Mouse (Mus musculus) hindbrain, embryonic 15.5 days (tissue): ENCODE measurements at regions not wholly inside any gene's neighbourhood (a gene's known extent, or its start where the extent isn't known, plus 50 kb on each side); places are given as distances from the start of the nearest gene placed in this dataset.

ENCODE experiments used
- ATAC-seq: fragments of 200-750 bp; cut with Nextera tagmentation; 2 replicates; pipeline ENCODE4 v1.8.0; 2017; ENCODE audit warnings: low read depth, moderate number of reproducible peaks, moderate TSS enrichment; ENCODE audit not compliant: low FRiP score
- H3K27ac ChIP-seq: fragments of 300-500 bp; sonication (generic); replicated peaks from 2 replicates; pipeline ENCODE4 v1.5.1; 2015; ENCODE audit warnings: mild to moderate bottlenecking, inconsistent platforms
- H3K27me3 ChIP-seq: fragments of 300-500 bp; sonication (generic); 2 replicates; pipeline ENCODE4 v1.6.1; 2015; ENCODE audit warnings: control low read depth, inconsistent platforms
- H3K36me3 ChIP-seq: fragments of 300-500 bp; sonication (generic); 2 replicates; pipeline ENCODE4 v1.6.1; 2015; ENCODE audit warnings: control low read depth, inconsistent platforms
- H3K4me1 ChIP-seq: fragments of 300-500 bp; sonication (generic); replicated peaks from 2 replicates; pipeline ENCODE4 v1.6.1; 2015; ENCODE audit warnings: control low read depth, inconsistent platforms
- H3K4me2 ChIP-seq: fragments of 300-500 bp; sonication (generic); 2 replicates; pipeline ENCODE4 v1.6.1; 2015; ENCODE audit warnings: moderate library complexity, mild to moderate bottlenecking, inconsistent platforms
- H3K4me3 ChIP-seq: fragments of 300-500 bp; sonication (generic); 2 replicates; pipeline ENCODE4 v1.5.1; 2015; ENCODE audit warnings: mild to moderate bottlenecking, inconsistent platforms
- H3K9ac ChIP-seq: fragments of 300-500 bp; sonication (generic); 2 replicates; pipeline ENCODE4 v1.6.1; 2015; ENCODE audit warnings: inconsistent platforms
- H3K9me3 ChIP-seq: fragments of 300-500 bp; sonication (generic); 2 replicates; pipeline ENCODE4 v1.6.1; 2016; ENCODE audit warnings: control low read depth, inconsistent platforms
- WGBS: fragments of 180-500 bp; shearing (Covaris S2); methylation state at CpG from one replicate; pipeline ENCODE4 v1.1.7; 2015; 5-methylcytosine and 5-hydroxymethylcytosine counted together

DNA sequence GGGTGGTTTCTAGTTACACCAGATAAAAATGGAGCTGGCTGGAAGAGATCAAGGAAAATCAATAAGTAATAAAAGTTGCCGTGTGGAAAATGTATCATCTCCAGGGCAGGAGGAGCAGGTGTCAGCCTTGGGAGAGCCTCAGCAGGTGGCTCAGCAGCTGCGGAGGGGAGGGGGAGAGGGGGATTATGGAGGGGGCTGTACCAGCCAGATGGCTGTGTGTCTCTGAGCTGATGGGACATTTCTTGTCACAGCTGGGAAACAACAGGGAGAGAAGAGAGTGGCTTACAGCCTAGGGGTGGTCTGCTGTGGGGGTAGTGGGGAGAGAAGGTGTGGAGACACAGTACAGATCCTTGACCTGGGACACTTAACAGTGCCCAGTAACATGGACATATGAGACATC lies 116.5 kb downstream of the Matn1 start:
- H3K27me3 ChIP-seq = no peaks in the 10 kb centered on the region
- ATAC-seq = no peak
- no peak overlapping the region for H3K4me2 ChIP-seq
- H3K36me3 ChIP-seq = no peaks in the 10 kb centered on the region
- peaks cover 11% of the 10 kb centered on the region for H3K4me1 ChIP-seq
- no peak overlapping the region for H3K9ac ChIP-seq
- no peak overlapping the region for H3K4me3 ChIP-seq
- no peaks in the 10 kb centered on the region for H3K9me3 ChIP-seq
- 5% methylated on average over 2 of the region's 2 CpGs for WGBS
- no peak overlapping the region for H3K27ac ChIP-seq

DNA sequence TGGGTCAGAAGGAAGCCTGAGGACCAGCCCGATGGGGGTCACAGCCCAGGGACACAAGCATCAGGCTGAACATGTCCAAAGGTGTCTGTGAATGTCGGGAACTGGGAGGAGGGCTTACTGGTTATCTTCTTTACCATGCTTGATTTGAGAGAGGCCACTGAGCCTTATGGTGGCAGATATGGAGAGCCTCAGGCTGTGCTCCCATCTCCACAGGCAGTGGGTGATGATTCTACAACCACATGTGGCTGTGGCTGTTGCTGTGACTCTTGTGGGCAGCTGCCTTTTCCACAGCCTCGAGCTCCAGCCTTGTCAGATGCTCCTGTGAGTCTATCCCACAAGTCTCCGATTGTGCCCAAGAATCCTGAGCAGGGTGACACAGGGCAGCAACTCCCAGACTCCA lies 118.4 kb downstream of the Matn1 start:
- no peak for ATAC-seq
- no peak overlapping the region for H3K9ac ChIP-seq
- peaks cover 21% of the 10 kb centered on the region for H3K4me1 ChIP-seq
- no peak overlapping the region for H3K4me3 ChIP-seq
- H3K4me2 ChIP-seq = no peak overlapping the region
- no peaks in the 10 kb centered on the region for H3K36me3 ChIP-seq
- H3K9me3 ChIP-seq = no peaks in the 10 kb centered on the region
- WGBS = 84% methylated on average over 4 of the region's 4 CpGs
- no peaks in the 10 kb centered on the region for H3K27me3 ChIP-seq
- no peak overlapping the region for H3K27ac ChIP-seq

DNA sequence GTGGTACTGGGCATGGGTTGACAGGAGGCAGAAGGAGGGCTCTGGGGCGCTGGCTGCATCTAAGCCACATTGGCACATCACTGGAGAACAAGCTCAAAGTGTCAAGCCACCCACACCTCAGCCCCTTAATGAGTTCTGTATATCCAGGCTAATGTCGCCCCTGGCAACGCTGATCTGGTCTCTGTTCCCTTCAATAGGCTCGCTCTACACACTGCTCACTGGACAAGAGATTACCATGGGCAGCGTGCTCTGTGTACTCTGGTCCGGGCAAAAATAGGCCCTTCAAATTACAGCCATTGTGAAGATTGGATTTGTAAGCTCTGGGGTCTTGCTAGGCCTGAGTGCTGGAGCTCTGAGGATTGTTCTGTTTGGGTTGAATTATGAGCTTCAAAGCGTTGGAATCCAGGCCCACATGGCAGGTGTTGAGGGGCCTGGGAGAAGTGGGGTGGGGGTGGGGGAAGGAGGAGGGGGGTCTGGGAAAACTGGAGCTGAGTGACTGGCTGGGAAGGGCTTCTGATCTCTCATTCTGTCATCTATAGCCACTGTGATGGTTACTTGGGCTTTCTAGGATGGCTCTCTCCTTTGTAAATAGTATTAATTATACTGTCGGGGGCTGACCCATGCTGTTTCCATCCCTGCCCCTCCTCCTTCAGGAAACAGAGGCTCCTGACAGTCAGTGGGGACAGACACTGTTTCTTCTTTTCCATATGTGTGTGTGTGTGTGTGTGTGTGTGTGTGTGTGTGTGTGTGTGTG lies 122.2 kb downstream of the Matn1 start:
- 24% methylated on average over 8 of the region's 8 CpGs for WGBS
- Histone ChIP-seq H3K36me3 (no peaks in the 10 kb centered on the region), H3K4me3 (no peak overlapping the region), H3K9ac (no peak overlapping the region), H3K4me1 (peaks cover 11% of the 10 kb centered on the region), H3K27me3 (no peaks in the 10 kb centered on the region), H3K4me2 (no peak overlapping the region), H3K9me3 (no peaks in the 10 kb centered on the region), H3K27ac (no peak overlapping the region; the same call in 1 of the 2 replicates)
- ATAC-seq = peak; percentile 66; the same call in 1 of the 2 replicates

DNA sequence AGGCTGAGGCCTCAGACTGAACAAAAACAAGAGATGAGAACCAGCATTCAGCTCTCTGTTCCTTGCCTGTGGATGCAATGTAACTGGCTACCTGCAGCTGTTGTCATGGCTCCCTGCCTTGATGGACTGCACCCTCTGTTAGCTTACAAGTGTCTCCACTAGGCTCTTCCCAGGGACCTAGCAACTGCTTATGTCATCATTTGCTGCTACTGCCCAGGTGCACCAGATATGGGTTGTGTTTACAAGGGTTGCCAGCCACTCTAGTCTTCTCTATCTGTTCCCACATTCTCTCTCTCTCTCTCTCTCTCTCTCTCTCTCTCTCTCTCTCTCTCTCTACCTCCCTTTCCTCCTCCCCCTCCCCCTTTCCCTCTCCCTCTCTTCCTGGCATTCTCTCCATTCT lies 126.4 kb downstream of the Matn1 start:
- Histone ChIP-seq H3K4me3 (no peak overlapping the region), H3K4me1 (peaks cover 11% of the 10 kb centered on the region), H3K9ac (no peak overlapping the region), H3K4me2 (no peak overlapping the region), H3K9me3 (no peaks in the 10 kb centered on the region), H3K27me3 (no peaks in the 10 kb centered on the region), H3K27ac (no peak overlapping the region), H3K36me3 (no peaks in the 10 kb centered on the region)
- no peak for ATAC-seq

DNA sequence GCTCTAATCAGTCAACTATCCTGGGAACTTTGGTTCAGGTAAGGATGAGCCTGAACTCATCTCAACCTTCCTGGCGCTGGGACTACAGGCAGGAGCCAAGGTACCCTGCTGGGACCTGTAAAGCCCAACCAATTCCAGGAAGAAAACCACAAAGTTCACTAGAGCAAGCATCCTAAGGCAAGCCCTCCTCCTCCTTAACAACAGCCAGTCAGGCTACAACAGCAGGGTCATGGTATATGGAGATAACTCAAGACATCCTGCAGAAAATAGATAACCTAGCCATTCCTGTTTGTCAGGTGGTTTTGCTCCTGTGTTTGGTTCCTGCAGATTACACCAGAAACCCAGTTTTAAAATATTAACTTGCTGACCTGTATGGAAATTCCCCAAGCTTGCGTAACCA lies 128.4 kb downstream of the Matn1 start:
- H3K4me3 ChIP-seq = no peak overlapping the region
- H3K9me3 ChIP-seq = no peaks in the 10 kb centered on the region
- no peak for ATAC-seq
- no peak overlapping the region for H3K27ac ChIP-seq
- no peak overlapping the region for H3K9ac ChIP-seq
- 89% methylated on average over 2 of the region's 2 CpGs for WGBS
- no peak overlapping the region for H3K4me2 ChIP-seq
- H3K36me3 ChIP-seq = no peaks in the 10 kb centered on the region
- no peaks in the 10 kb centered on the region for H3K4me1 ChIP-seq
- H3K27me3 ChIP-seq = no peaks in the 10 kb centered on the region

DNA sequence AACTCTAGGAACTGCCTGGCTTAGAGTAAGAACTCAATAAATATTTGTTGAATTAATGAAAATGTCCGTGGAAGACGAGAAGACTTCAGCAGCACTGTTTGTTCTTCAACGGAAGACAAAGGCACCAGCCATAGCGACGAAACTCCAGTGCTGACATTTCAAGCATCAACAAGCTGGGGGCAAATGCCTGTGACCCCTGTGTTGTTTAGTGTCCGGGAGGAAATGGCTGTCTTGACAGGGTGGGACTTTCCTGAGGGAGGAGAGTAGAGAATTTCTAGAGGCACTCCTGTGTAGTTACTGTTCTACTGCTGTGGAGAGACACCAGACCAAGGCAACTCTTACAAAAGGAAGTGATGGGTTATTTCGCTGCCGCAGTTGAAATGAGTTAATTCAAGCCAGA lies 129.2 kb downstream of the Matn1 start:
- WGBS = 50% methylated on average over 8 of the region's 8 CpGs

DNA sequence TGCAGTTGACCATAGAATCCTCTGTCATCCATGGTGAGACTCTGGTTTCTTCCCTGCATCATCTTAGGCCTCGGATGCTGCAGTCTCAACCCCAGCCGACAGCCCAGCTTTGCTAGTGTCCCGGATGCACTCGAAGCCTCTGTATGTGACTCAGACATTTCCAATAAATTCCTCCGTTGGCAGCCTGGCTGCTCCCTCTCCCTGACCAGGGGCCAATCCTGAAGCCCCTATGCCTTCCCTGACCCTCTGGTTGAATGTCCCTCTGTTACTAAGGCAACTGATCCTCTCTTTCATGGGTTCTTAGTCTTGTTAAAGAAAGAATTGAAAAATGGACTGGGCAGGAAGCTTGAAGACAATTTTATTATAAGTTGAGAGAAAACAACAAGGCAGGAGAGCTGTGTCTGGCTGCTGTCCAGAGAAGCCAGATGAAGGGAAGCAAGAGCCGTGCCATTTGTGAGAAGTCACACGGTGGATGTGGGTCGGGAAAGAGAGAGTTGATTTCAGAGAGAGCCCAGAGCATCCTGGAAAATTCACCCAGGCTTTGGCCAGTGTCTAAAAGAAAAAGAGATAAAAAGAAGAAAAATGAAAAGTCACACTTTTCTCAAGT lies 131.2 kb downstream of the Matn1 start:
- Histone ChIP-seq H3K9ac (no peak overlapping the region), H3K27ac (0 out of 2 replicates have a peak overlapping the region, but pooled peaks have one; percentile 10), H3K4me3 (no peak overlapping the region), H3K4me1 (peaks cover 9% of the 10 kb centered on the region), H3K9me3 (no peaks in the 10 kb centered on the region), H3K27me3 (no peaks in the 10 kb centered on the region), H3K36me3 (no peaks in the 10 kb centered on the region), H3K4me2 (no peak overlapping the region)
- 37% methylated on average over 8 of the region's 8 CpGs for WGBS
- ATAC-seq = no peak

More for the DNA sequence above, 129.2 kb downstream of the Matn1 start:
- no peak overlapping the region for H3K9ac ChIP-seq
- no peak overlapping the region for H3K4me2 ChIP-seq
- H3K4me3 ChIP-seq = no peak overlapping the region
- H3K27ac ChIP-seq = no peak overlapping the region
- no peaks in the 10 kb centered on the region for H3K4me1 ChIP-seq
- H3K27me3 ChIP-seq = no peaks in the 10 kb centered on the region
- no peaks in the 10 kb centered on the region for H3K9me3 ChIP-seq
- H3K36me3 ChIP-seq = no peaks in the 10 kb centered on the region
- no peak for ATAC-seq

DNA sequence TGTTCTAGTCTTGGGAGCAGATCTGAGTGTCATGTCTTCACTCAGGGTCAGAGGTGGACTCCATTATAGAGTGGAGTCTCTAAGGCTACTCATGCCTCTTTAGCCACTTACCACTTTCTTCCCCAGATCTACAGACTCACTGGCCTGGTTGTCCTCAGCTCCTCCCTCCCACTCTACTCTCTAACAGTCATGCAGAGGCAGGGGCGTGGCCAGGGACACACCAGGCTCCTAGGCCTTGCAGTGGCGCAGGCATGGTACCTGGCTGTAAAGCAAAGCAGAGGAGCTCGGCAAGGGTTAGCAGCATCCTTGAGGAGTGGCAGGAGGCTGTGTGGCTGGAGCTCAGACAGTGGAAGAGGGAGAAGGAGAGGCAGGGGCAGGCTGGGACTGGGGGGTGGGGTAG lies 132.4 kb downstream of the Matn1 start:
- H3K9me3 ChIP-seq = no peaks in the 10 kb centered on the region
- no peak overlapping the region for H3K4me3 ChIP-seq
- H3K27ac ChIP-seq = no peak overlapping the region
- no peak overlapping the region for H3K4me2 ChIP-seq
- WGBS = 63% methylated on average over 3 of the region's 3 CpGs
- peaks cover 13% of the 10 kb centered on the region for H3K4me1 ChIP-seq
- no peak overlapping the region for H3K9ac ChIP-seq
- no peaks in the 10 kb centered on the region for H3K36me3 ChIP-seq
- no peaks in the 10 kb centered on the region for H3K27me3 ChIP-seq
- ATAC-seq = no peak

DNA sequence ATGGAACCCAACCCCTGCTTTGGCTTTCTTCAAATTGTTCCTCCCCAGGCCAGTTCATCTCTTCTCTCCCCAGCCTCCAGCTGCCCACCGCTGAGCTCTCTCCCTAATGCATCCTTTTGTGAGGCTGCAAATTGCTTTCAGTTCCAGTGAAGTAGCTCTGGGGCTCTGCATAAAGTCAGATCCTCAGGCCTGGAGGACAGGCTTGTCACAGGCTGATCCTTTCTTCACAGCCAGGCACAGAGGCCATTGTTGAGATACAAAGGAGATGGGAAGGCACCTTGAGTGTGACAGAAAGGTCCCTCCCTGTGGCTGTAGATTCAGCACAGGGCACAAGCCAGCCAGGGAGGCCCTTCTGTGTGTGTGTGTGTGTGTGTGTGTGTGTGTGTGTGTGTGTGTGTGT lies 135.9 kb downstream of the Matn1 start:
- ATAC-seq = no peak
- Histone ChIP-seq H3K4me2 (no peak overlapping the region), H3K9ac (no peak overlapping the region), H3K27me3 (no peaks in the 10 kb centered on the region), H3K36me3 (no peaks in the 10 kb centered on the region), H3K27ac (no peak overlapping the region), H3K4me3 (no peak overlapping the region), H3K4me1 (peaks cover 13% of the 10 kb centered on the region), H3K9me3 (no peaks in the 10 kb centered on the region)
- WGBS = 14% methylated on average over 1 of the region's 1 CpGs

DNA sequence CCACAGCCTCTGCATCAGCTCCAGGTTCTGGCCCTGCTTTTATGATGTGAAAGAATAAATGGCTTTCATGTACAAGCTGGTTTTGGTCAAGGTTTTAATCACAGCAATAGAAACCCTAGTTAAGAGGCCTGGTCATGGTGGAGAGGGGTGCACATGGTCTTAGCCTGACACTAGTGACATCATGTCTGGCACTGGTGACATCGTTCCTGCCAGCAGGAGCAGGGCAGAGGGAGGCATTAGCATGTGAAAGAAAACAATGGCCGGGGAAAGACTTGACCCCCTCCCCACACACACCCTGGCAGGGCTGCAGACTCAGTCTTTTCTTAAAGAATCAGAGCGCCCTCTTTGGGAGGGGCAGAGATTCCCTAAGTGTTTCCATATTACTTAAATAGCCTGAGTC lies 139.2 kb downstream of the Matn1 start:
- no peak overlapping the region for H3K4me2 ChIP-seq
- H3K27me3 ChIP-seq = no peaks in the 10 kb centered on the region
- no peak overlapping the region for H3K4me3 ChIP-seq
- H3K9ac ChIP-seq = no peak overlapping the region
- peaks cover 13% of the 10 kb centered on the region for H3K4me1 ChIP-seq
- ATAC-seq = no peak
- H3K27ac ChIP-seq = no peak overlapping the region
- 43% methylated on average over 3 of the region's 3 CpGs for WGBS
- no peaks in the 10 kb centered on the region for H3K36me3 ChIP-seq
- H3K9me3 ChIP-seq = no peaks in the 10 kb centered on the region

DNA sequence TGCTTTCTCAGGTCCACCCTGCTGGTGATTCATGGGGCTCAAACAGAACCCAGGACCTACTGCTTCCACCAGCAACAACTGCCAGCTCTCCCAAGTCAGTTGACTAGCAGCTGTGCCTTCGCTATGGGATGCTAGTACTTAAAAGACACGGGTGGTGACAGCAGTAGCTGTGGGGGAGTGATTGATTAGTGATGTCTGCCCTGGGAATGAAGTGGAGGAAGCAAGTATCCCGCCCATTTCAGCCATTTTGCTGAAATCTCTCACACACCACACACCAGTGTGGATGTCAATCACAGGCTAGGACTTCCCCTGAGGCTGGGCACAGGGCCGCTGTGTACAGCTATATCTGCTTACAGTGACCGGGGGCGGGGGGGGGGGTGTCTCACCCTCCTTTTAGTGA lies 153.2 kb downstream of the Matn1 start:
- H3K4me1 ChIP-seq = no peaks in the 10 kb centered on the region
- H3K4me2 ChIP-seq = no peak overlapping the region
- WGBS = 42% methylated on average over 6 of the region's 6 CpGs
- H3K36me3 ChIP-seq = no peaks in the 10 kb centered on the region
- no peak for ATAC-seq
- H3K4me3 ChIP-seq = no peak overlapping the region
- H3K27me3 ChIP-seq = 0 out of 2 replicates have a peak, but pooled peaks cover 3% of the 10 kb centered on the region
- no peak overlapping the region for H3K9ac ChIP-seq
- no peak overlapping the region for H3K27ac ChIP-seq
- H3K9me3 ChIP-seq = no peaks in the 10 kb centered on the region

DNA sequence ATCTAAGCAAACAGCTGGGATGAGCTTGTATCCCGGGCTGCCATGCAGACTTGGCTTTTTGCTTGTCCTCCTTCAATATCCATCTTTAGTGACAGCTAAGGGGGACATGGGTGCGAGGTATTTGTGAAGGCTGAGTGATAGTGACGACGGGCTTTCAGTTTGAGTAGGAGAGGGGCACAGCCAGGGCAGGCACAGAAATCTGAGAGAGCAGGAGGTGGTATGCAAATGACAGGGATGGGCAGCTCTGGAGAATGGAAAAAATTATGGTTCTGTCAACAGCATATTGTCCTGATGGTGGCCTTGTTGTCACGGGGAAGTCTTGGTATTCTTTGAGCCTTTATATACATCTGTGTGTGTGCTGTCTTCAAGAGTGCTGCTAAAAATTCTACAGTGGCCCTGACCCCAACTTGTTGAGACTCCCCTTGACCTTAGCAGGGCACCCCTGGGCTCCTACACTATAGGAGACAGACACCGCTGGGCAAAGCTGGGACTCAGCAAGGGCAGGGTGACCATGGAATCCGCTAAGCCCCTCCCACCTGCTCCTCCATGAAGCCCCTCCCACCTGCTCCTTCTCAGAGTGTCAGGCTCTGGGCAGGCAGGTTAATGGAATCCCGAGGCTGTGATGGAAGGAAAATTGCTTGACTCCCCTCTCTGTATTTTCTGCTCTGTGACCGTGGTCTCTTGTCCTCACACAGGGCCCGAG lies 156.1 kb downstream of the Matn1 start:
- WGBS = 25% methylated on average over 10 of the region's 10 CpGs
- H3K4me2 ChIP-seq = 0 out of 2 replicates have a peak overlapping the region, but pooled peaks have one; percentile 3

More for the DNA sequence above, 156.1 kb downstream of the Matn1 start:
- Histone ChIP-seq H3K9me3 (no peaks in the 10 kb centered on the region), H3K27ac (no peak overlapping the region), H3K27me3 (0 out of 2 replicates have a peak, but pooled peaks cover 5% of the 10 kb centered on the region), H3K4me3 (no peak overlapping the region), H3K36me3 (no peaks in the 10 kb centered on the region), H3K4me1 (no peaks in the 10 kb centered on the region), H3K9ac (no peak overlapping the region)
- ATAC-seq = no peak
